Mouse (Mus musculus) lung, adult 2 months (tissue): ENCODE measurements around the gene Pla1a.

Source experiments
- CTCF ChIP-seq: fragments of 200-500 bp; IDR thresholded peaks from 2 replicates; pipeline ENCODE4 v1.5.1; 2011; ENCODE audit warnings: mild to moderate bottlenecking, low read length, control low read depth; ENCODE audit not compliant: insufficient read depth
- POLR2A ChIP-seq: fragments of 200-500 bp; IDR thresholded peaks from 2 replicates; pipeline ENCODE4 v1.6.1; 2011; ENCODE audit warnings: low read depth, mild to moderate bottlenecking, control low read depth, low read length, borderline replicate concordance; ENCODE audit errors: extremely low read depth

DNA sequence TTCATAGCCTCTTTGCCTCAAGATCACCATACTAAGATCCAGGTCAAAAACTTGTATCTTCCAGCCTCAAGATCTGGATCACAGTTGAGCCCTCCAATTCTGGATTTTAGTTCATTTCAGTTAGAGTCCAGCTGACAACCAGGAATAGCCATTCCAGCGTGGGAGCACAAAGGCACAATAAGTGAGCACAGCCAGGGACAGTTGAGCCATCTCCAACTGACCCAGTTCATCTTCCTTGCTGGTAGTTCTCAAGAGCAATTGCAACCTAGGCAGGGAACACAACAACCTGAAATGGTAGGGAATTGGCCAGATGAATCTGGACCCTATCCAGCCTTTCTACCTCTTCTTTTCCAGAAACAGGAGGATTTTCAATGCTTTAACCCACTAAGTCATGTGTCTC is 6.2 kb upstream of the Pla1a start:
- TF ChIP-seq CTCF (no peak), POLR2A (no peak)
